Mouse (Mus musculus) heart, embryonic 14.5 days (tissue): Measurements from ENCODE around the gene Arpc1a. TPM values are rescaled to one million over a fixed set of nuclear protein-coding genes. Genes with fewer than 3 reads are reported as not detected.
A peak's percentile ranks its signal among the peaks of the same experiment; 100 is the strongest.

Experiments
- ATAC-seq: fragments of 200-750 bp; cut with Nextera tagmentation; 2 replicates; pipeline ENCODE4 v1.8.0; 2017; ENCODE audit warnings: low read depth, moderate TSS enrichment; ENCODE audit not compliant: insufficient number of reproducible peaks, insufficient read depth, low FRiP score
- H3K27ac ChIP-seq, 2 experiments: fragments of 200-500 bp in 1 of 2; fragments of 300-500 bp in 1 of 2; sonication (generic) in 1 of 2; replicated peaks in 1 of 2; 2 replicates each; pipeline ENCODE4 v1.5.1; 2012 to 2014; ENCODE audit warnings: low read depth in 2 of 2, low read length in 2 of 2, control low read depth in 1 of 2, mild to moderate bottlenecking in 1 of 2, mixed read lengths in 1 of 2; ENCODE audit not compliant: control insufficient read depth in 1 of 2, insufficient read depth in 1 of 2
- H3K27me3 ChIP-seq: fragments of 300-500 bp; sonication (generic); 2 replicates; pipeline ENCODE4 v1.6.1; 2014; ENCODE audit warnings: mild to moderate bottlenecking, low read length, control low read depth; ENCODE audit not compliant: control insufficient read depth, insufficient read depth
- H3K36me3 ChIP-seq: fragments of 300-500 bp; sonication (generic); 2 replicates; pipeline ENCODE4 v1.6.1; 2014; ENCODE audit warnings: mild to moderate bottlenecking, control low read depth, low read length, mixed read lengths; ENCODE audit not compliant: control insufficient read depth, insufficient read depth
- H3K4me1 ChIP-seq, 2 experiments: fragments of 200-500 bp in 1 of 2; fragments of 300-500 bp in 1 of 2; sonication (generic) in 1 of 2; 2 replicates each; pipeline ENCODE4 v1.6.1; 2012 to 2014; ENCODE audit warnings: low read length in 2 of 2, control low read depth in 1 of 2, mixed read lengths in 1 of 2; ENCODE audit not compliant: control insufficient read depth in 2 of 2, insufficient read depth in 2 of 2
- H3K4me2 ChIP-seq: fragments of 300-500 bp; sonication (generic); 2 replicates; pipeline ENCODE4 v1.6.1; 2014; ENCODE audit warnings: mild to moderate bottlenecking, low read length
- H3K4me3 ChIP-seq, 2 experiments: fragments of 200-500 bp in 1 of 2; fragments of 300-500 bp in 1 of 2; sonication (generic) in 1 of 2; 2 replicates each; pipeline ENCODE4 v1.5.1; 2012 to 2014; ENCODE audit warnings: low read length in 2 of 2, mild to moderate bottlenecking in 2 of 2, control low read depth in 1 of 2, low read depth in 1 of 2, moderate library complexity in 1 of 2; ENCODE audit not compliant: control insufficient read depth in 1 of 2, insufficient read depth in 1 of 2
- H3K9ac ChIP-seq: fragments of 300-500 bp; sonication (generic); 2 replicates; pipeline ENCODE4 v1.6.1; 2014; ENCODE audit warnings: mild to moderate bottlenecking, low read length
- H3K9me3 ChIP-seq: fragments of 300-500 bp; sonication (generic); 2 replicates; pipeline ENCODE4 v1.6.1; 2016; ENCODE audit warnings: low read length, control low read depth; ENCODE audit not compliant: control insufficient read depth
- WGBS: fragments of 180-500 bp; shearing (Covaris S2); extraction: QIAGEN DNeasy Blood & Tissue Kit; methylation state at CpG from one replicate; pipeline ENCODE4 v1.1.7; 2014; 5-methylcytosine and 5-hydroxymethylcytosine counted together
- polyA plus RNA-seq: library from polyadenylated mRNA; unstranded; fragments of >200 nt; fragmentation: Nextera tagmentation; extraction: Ambion mirVana; gene quantifications from 2 replicates; pipeline ENCODE4 v1.2.1, GENCODE M21; 2014

The Arpc1a gene
- polyA plus RNA-seq, 1 experiment from 2014 or later, result 107 TPM

GRCm38 (mm10) chr5:145104328-145104727, 20.7 kb downstream of the Arpc1a start:
- no peak overlapping the region for H3K4me2 ChIP-seq
- no peaks in the 10 kb centered on the region for H3K4me1 ChIP-seq
- H3K9ac ChIP-seq, result no peak overlapping the region
- no peaks in the 10 kb centered on the region for H3K9me3 ChIP-seq
- H3K36me3 ChIP-seq, result peaks cover 100% of the 10 kb centered on the region
- WGBS, result 90% methylated on average over 9 of the region's 9 CpGs
- H3K27ac ChIP-seq, result no peak overlapping the region
- ATAC-seq, result no peak
- no peaks in the 10 kb centered on the region for H3K27me3 ChIP-seq
- no peak overlapping the region for H3K4me3 ChIP-seq

DNA sequence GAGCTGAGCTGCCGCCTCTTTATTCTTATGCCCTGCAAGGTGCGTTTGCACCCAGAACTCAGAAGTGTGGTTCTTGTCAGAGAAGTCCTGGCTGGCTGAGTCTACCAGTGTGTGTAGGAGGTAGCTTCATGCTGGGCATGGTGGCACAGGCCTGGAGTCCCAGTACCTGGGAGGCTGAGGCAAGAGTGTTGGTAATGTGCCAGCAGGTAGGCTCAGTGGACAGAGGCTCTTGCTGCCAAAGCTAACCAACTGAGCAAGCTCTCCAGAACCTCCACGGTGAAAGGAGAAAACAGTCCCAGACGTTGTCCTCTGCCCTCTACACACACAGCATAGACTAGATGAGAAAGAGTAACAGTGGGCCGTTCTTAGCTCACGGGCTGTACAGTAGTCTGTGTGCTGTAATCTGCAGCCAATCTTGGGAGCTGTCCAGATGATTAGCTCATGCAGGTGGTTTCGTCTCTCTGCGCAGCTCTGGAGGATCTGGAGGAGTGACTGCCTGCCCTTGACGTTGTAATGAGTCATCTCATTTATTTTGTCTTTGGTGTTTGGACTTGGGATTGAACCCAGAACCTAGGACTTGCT, 22.2 kb downstream of the Arpc1a start:
- H3K9ac ChIP-seq, result no peak overlapping the region
- no peaks in the 10 kb centered on the region for H3K27me3 ChIP-seq
- ATAC-seq, result no peak
- 82% methylated on average over 9 of the region's 9 CpGs for WGBS
- H3K36me3 ChIP-seq, result peaks cover 99% of the 10 kb centered on the region
- H3K4me2 ChIP-seq, result no peak overlapping the region
- H3K27ac ChIP-seq, result no peak overlapping the region
- no peaks in the 10 kb centered on the region for H3K9me3 ChIP-seq
- H3K4me3 ChIP-seq, result no peak overlapping the region
- no peaks in the 10 kb centered on the region for H3K4me1 ChIP-seq

- no peak for ATAC-seq
- H3K4me2 ChIP-seq, result no peak overlapping the region
- H3K9me3 ChIP-seq, result no peaks in the 10 kb centered on the region
- H3K4me3 ChIP-seq, result no peak overlapping the region
- H3K27me3 ChIP-seq, result no peaks in the 10 kb centered on the region
- H3K9ac ChIP-seq, result no peak overlapping the region
- H3K4me1 ChIP-seq, result peaks cover 3 to 6% of the 10 kb centered on the region in 2 experiments; a peak in 1 of 4 replicates
- H3K27ac ChIP-seq, result no peak overlapping the region
- WGBS, result 80% methylated on average over 6 of the region's 6 CpGs
- peaks cover 53% of the 10 kb centered on the region for H3K36me3 ChIP-seq
These were observed 26.8 kb downstream of the Arpc1a start for GRCm38 (mm10) chr5:145110401-145110800.

DNA sequence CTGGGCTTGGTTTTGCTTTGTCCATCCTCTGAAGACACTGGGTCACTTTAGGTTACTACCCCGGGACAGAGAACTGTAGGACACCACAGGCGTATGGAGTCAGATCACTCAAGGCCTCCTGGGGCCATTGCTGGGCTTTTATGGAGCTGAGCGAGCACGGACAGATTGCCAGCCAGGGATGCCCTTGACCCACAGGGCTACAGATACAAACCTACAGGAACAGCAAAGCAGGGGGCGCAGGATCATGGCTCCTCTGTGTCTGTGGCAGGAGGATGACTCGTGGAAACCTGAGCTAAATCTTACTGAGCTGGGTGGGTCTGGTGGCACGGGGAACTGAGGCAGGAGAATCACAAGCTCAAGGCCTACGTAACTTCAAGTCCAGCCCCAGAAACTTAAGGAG, 28.9 kb downstream of the Arpc1a start:
- 82% methylated on average over 8 of the region's 8 CpGs for WGBS
- Histone ChIP-seq H3K27me3 (no peaks in the 10 kb centered on the region), H3K4me1 (peaks cover 7 to 14% of the 10 kb centered on the region in 2 experiments; a peak in 1 of 4 replicates), H3K27ac (no peak overlapping the region), H3K9me3 (no peaks in the 10 kb centered on the region), H3K36me3 (peaks cover 32% of the 10 kb centered on the region), H3K4me3 (no peak overlapping the region), H3K4me2 (no peak overlapping the region), H3K9ac (no peak overlapping the region)
- no peak for ATAC-seq

DNA sequence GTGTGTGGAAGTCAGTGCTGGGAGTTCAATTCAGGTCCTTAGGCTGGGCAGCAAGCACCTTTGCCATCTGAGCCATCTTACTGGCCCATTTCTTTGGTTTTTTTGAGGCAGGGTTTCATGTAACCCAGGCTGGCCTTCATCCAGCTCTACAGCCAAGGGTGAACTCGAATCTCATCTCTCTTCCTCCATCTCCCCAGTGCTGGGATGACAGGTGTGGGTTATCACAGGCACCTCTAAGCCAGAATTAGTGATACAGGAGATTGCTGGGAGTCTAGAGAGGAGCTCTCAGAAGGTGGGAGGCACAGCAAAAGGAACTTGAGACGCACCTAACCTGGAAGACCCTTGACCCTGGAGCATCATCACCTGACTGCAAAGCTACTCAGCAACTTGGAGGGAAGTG, 29.8 kb downstream of the Arpc1a start:
- H3K4me1 ChIP-seq, result peaks cover 7 to 14% of the 10 kb centered on the region in 2 experiments; a peak in 1 of 4 replicates
- no peaks in the 10 kb centered on the region for H3K27me3 ChIP-seq
- no peak for ATAC-seq
- H3K9me3 ChIP-seq, result no peaks in the 10 kb centered on the region
- H3K27ac ChIP-seq, result no peak overlapping the region
- H3K9ac ChIP-seq, result peak overlapping the region; percentile 82; the same call in 1 of the 2 replicates
- peaks cover 23% of the 10 kb centered on the region for H3K36me3 ChIP-seq
- 27% methylated on average over 2 of the region's 2 CpGs for WGBS
- peak overlapping the region; percentile 89 for H3K4me2 ChIP-seq
- H3K4me3 ChIP-seq, result peak overlapping the region; percentile 54 to 87; a peak in 2 of 4 replicates

GRCm38 (mm10) chr5:145114071-145114605, 30.5 kb downstream of the Arpc1a start, which contains the start of gene Arpc1b:
Gene Arpc1b (plus strand): TSS chr5:145114215.
- peak within 1 kb of the TSS; percentile 54 to 87 for H3K4me3 ChIP-seq
- H3K4me2 ChIP-seq, result peak within 1 kb of the TSS; percentile 89
- no peaks in the 10 kb centered on the region for H3K9me3 ChIP-seq
- peaks cover 7 to 14% of the 10 kb centered on the region in 2 experiments; a peak in 1 of 4 replicates for H3K4me1 ChIP-seq
- H3K9ac ChIP-seq, result peak within 1 kb of the TSS; percentile 82
- WGBS, result under 1% methylated on average over 52 of the region's 53 CpGs
- H3K27ac ChIP-seq, result peak within 1 kb of the TSS; percentile 23 to 54
- peaks cover 16% of the 10 kb centered on the region for H3K36me3 ChIP-seq
- ATAC-seq, result peak; percentile 80
- H3K27me3 ChIP-seq, result no peaks in the 10 kb centered on the region

DNA sequence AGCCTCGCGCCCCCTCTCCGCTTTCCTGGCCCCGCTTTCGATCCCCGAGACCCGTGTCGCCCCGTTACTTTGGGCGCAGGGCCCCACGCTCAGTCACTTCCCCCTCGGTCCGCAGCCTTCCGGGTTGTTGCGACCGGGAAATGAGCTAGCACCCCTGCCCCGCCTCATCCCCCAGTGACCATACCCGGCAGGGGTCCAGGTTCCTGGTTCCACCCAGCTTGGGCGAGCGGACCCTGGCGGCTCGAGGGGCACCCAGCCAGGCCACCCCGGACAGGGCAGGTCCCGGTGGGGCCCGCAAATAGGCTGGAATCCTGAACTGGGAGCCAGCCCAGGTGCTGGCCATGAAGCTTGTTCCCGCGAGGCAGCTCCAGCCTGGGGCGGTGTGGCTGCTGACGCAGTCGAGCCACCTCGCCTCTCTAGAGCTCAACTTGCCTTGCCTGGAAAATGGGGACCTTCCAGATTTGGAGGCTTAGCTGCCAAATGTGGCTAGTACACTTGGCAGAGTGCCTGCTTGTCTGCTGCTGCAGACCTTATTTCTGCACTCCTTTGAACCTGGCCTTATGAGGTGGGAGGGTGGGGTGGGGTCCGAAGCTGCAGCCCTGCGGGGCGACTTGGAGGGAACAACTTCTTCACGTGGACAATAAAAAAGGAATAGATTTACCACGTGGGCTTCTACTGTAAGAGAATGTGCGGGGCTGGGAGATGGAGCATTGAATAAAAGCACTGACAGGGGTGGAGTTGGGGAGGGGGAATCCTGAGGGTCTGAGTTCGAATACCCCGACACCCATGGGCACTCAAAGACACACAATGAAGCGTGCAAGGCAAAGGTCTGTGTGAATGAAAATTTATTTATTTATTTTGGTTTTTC, 31.2 kb downstream of the Arpc1a start:
- peaks cover 9% of the 10 kb centered on the region for H3K36me3 ChIP-seq
- peak overlapping the region; percentile 89 for H3K4me2 ChIP-seq
- H3K4me3 ChIP-seq, result peak overlapping the region; percentile 54 to 87
- H3K9me3 ChIP-seq, result no peaks in the 10 kb centered on the region
- peak overlapping the region; percentile 82 for H3K9ac ChIP-seq
- WGBS, result 15% methylated on average over 37 of the region's 40 CpGs
- peak; percentile 33 for ATAC-seq
- peaks cover 7 to 14% of the 10 kb centered on the region in 2 experiments; a peak in 1 of 4 replicates for H3K4me1 ChIP-seq
- H3K27me3 ChIP-seq, result no peaks in the 10 kb centered on the region
- H3K27ac ChIP-seq, result peak overlapping the region; percentile 23 to 54
